Mouse (Mus musculus): ENCODE results near the gene Afap1l2. TPM values are rescaled to one million over a fixed set of nuclear protein-coding genes. Genes with fewer than 3 reads are reported as not detected.

The Afap1l2 gene
- total and polyA plus RNA-seq, 2 experiments from 2014 or later: 10.1 to 12.7 TPM

DNA sequence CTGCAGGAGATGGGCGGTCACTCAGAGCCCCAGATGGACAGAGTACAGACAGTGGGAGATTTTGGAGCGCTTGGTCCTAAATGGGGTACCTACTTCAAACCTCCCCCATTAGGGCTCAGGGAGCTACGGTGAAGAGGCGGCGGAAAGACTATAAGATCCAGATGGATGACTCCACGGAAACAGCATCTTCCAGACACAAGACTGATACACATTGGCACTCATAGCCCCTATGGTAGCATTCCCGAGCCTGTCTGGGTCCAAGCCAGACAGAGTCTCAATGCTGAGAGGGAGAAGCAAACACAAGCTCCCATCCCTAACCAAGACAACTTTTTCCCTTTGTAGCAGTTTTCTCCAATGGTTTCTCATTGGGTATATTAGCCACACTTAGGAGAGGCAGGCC is 57.2 kb downstream of the Afap1l2 start:
- H3K9ac ChIP-seq: no peak overlapping the region
- no peak overlapping the region for H3K27ac ChIP-seq (ENCODE audit: low read depth, low read length)
- H3K4me1 ChIP-seq (ENCODE audit: insufficient read depth): no peaks in the 10 kb centered on the region
- no peaks in the 10 kb centered on the region for H3K27me3 ChIP-seq (ENCODE audit: insufficient read depth, low read length)
- DNase-seq (peak; percentile 39), ATAC-seq (no peak)
- H3K4me3 ChIP-seq (ENCODE audit: low read depth, low read length): no peak overlapping the region
- no peak for TF ChIP-seq CTCF (IDR thresholded peaks at IDR 0.05; ENCODE audit: low read depth)
- 73% methylated on average over 7 of the region's 7 CpGs for WGBS
- no peaks in the 10 kb centered on the region for H3K9me3 ChIP-seq (ENCODE audit: low read length)
- no peaks in the 10 kb centered on the region for H3K36me3 ChIP-seq (ENCODE audit: insufficient read depth)
- H3K4me2 ChIP-seq (ENCODE audit: low read depth): no peak overlapping the region

DNA sequence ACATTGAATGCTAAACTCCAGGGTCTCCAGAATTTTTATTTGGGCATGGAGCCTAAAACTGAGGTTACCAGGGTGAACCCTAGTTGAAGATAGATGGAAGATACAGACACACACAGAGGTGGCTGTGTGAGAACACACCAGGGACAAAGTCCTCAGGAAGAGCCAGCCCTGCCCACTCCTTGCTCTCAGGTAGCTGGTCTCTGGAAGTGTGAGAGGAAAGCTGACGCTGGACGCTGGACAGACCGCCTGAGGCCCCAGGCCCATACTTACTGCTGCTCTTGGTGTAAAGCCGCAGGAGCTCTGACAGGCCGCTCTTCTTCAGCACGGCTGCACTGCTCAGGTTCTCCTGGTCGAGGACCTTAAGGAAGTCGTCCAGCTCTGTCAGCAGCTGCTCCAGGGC is 58.2 kb downstream of the Afap1l2 start:
- Histone ChIP-seq H3K4me2 (ENCODE audit: low read depth) (no peak overlapping the region), H3K36me3 (ENCODE audit: insufficient read depth) (no peaks in the 10 kb centered on the region), H3K4me1 (ENCODE audit: insufficient read depth) (no peaks in the 10 kb centered on the region), H3K27me3 (ENCODE audit: insufficient read depth, low read length) (no peaks in the 10 kb centered on the region), H3K9ac (no peak overlapping the region), H3K9me3 (ENCODE audit: low read length) (no peaks in the 10 kb centered on the region), H3K4me3 (ENCODE audit: low read depth, low read length) (no peak overlapping the region), H3K27ac (ENCODE audit: low read depth, low read length) (no peak overlapping the region)
- DNase-seq (no peak), ATAC-seq (no peak)
- TF ChIP-seq CTCF (IDR thresholded peaks at IDR 0.05; ENCODE audit: low read depth): no peak
- WGBS: 84% methylated on average over 8 of the region's 8 CpGs

DNA sequence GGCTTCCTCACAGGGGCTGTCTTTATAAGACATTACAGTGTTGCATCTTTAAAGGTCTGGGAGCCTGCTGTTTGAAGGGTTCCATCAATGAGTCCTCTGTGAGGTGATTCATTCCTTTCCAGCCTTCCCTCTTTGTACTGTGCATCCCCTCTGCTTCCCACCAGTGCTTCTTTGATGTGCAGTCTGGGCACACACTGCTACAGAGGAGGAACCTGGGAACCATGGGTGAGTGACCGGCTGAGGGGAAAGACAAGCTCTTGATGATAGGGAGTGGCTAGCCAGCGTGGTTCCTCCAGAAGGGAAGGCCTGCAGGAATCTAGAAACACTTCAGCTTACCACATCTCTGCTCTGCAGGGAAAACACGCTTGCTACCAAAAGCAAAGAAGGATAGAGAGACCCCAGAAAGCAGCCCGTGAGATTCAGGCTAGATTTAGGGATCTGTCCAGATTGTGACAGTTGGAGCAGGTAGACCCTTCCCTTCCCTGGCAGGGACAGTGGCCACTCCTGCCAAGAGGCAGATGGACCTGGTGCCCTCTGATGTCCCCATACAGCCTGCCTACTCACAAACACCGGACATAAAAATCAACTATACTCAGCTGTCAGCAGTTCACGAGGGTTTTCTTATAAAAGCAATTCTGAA is 59.9 kb downstream of the Afap1l2 start:
- no peak for TF ChIP-seq CTCF (IDR thresholded peaks at IDR 0.05; ENCODE audit: low read depth)
- H3K27ac ChIP-seq (ENCODE audit: low read depth, low read length): no peak overlapping the region
- peak; percentile 25; the same call in 1 of the 2 replicates for ATAC-seq
- H3K9me3 ChIP-seq (ENCODE audit: low read length): no peaks in the 10 kb centered on the region
- no peaks in the 10 kb centered on the region for H3K36me3 ChIP-seq (ENCODE audit: insufficient read depth)
- H3K9ac ChIP-seq: no peak overlapping the region
- H3K4me3 ChIP-seq (ENCODE audit: low read depth, low read length): no peak overlapping the region
- no peak overlapping the region for H3K4me2 ChIP-seq (ENCODE audit: low read depth)
- 63% methylated on average over 6 of the region's 6 CpGs for WGBS
- no peaks in the 10 kb centered on the region for H3K27me3 ChIP-seq (ENCODE audit: insufficient read depth, low read length)
- no peak for DNase-seq
- no peaks in the 10 kb centered on the region for H3K4me1 ChIP-seq (ENCODE audit: insufficient read depth)

DNA sequence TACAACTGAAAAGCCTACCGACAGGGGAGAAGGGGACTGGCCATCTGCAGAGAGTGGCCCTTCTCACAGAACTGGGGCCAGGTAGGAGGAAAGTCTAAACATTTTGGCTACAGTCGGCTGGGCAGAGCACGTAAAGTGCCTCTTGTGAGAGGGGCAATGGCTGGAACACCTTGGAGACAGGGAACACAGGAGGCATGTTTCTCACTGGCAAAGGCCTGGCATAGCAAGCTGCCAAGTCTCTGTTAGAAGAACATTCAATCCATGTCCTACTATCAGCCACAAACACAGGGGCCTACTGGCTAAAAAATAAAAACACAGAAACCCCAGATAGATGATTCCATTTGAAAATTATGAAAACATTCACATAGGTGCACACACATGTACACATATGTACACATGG is 61.3 kb downstream of the Afap1l2 start:
- Histone ChIP-seq H3K27ac (ENCODE audit: low read depth, low read length) (no peak overlapping the region), H3K27me3 (ENCODE audit: insufficient read depth, low read length) (no peaks in the 10 kb centered on the region), H3K9ac (no peak overlapping the region), H3K9me3 (ENCODE audit: low read length) (no peaks in the 10 kb centered on the region), H3K4me2 (ENCODE audit: low read depth) (no peak overlapping the region), H3K36me3 (ENCODE audit: insufficient read depth) (no peaks in the 10 kb centered on the region), H3K4me1 (ENCODE audit: insufficient read depth) (no peaks in the 10 kb centered on the region), H3K4me3 (ENCODE audit: low read depth, low read length) (no peak overlapping the region)
- no peak for TF ChIP-seq CTCF (IDR thresholded peaks at IDR 0.05; ENCODE audit: low read depth)
- ATAC-seq (no peak), DNase-seq (no peak)
- 85% methylated on average over 3 of the region's 3 CpGs for WGBS

DNA sequence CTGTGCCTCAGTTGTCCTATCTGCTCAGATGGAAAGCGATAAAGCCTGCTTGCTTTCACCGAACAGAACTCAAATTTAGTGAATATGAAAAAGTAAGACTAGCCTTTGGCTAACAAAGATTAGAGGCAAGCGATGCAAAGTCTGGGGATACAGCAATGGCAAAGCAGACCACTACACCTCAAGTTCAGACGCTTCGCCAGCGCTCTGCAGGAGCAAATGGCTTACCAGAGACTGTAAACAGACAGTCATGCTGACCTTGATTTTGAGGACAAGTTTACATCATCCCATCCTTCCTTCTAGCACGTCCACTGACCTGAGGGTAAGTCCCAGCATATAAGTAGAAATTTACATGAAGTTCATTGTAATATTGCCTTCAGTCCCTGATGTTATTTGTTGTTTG is 61.8 kb downstream of the Afap1l2 start:
- WGBS: 94% methylated on average over 7 of the region's 7 CpGs
- no peaks in the 10 kb centered on the region for H3K9me3 ChIP-seq (ENCODE audit: low read length)

DNA sequence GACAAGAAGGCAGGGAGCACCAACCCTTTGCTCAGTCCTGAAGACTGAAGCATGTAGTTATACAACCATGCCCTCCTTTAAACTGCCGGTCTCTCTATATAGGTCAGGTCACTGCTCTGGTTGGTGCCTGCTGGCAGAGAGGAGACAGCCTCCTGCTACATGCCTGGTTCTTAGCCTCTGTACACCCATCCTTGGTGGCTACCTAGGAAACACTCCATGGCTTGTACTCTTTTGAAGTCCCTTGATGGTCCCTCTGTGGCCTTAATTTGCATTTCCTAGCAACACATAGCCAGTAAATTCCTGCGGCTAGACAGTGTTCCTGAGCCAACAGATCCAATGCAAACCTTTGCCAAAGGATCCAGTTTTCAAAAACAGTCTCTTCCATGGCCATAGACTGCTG is 62.4 kb downstream of the Afap1l2 start:
- Histone ChIP-seq H3K9ac (no peak overlapping the region), H3K4me3 (ENCODE audit: low read depth, low read length) (no peak overlapping the region), H3K36me3 (ENCODE audit: insufficient read depth) (no peaks in the 10 kb centered on the region), H3K27ac (ENCODE audit: low read depth, low read length) (0 out of 2 replicates have a peak overlapping the region, but pooled peaks have one; percentile 29), H3K27me3 (ENCODE audit: insufficient read depth, low read length) (no peaks in the 10 kb centered on the region), H3K9me3 (ENCODE audit: low read length) (no peaks in the 10 kb centered on the region), H3K4me2 (ENCODE audit: low read depth) (no peak overlapping the region), H3K4me1 (ENCODE audit: insufficient read depth) (no peaks in the 10 kb centered on the region)
- no peak for DNase-seq
- TF ChIP-seq CTCF (IDR thresholded peaks at IDR 0.05; ENCODE audit: low read depth): no peak
- 73% methylated on average over 2 of the region's 2 CpGs for WGBS
- ATAC-seq: peak; percentile 34; the same call in 1 of the 2 replicates

More for the DNA sequence above, 61.8 kb downstream of the Afap1l2 start:
- ATAC-seq: no peak
- no peaks in the 10 kb centered on the region for H3K27me3 ChIP-seq (ENCODE audit: insufficient read depth, low read length)
- TF ChIP-seq CTCF (IDR thresholded peaks at IDR 0.05; ENCODE audit: low read depth): no peak
- no peak overlapping the region for H3K4me3 ChIP-seq (ENCODE audit: low read depth, low read length)
- H3K4me2 ChIP-seq (ENCODE audit: low read depth): no peak overlapping the region
- no peak for DNase-seq
- no peak overlapping the region for H3K9ac ChIP-seq
- H3K27ac ChIP-seq (ENCODE audit: low read depth, low read length): no peak overlapping the region
- no peaks in the 10 kb centered on the region for H3K36me3 ChIP-seq (ENCODE audit: insufficient read depth)
- H3K4me1 ChIP-seq (ENCODE audit: insufficient read depth): no peaks in the 10 kb centered on the region

DNA sequence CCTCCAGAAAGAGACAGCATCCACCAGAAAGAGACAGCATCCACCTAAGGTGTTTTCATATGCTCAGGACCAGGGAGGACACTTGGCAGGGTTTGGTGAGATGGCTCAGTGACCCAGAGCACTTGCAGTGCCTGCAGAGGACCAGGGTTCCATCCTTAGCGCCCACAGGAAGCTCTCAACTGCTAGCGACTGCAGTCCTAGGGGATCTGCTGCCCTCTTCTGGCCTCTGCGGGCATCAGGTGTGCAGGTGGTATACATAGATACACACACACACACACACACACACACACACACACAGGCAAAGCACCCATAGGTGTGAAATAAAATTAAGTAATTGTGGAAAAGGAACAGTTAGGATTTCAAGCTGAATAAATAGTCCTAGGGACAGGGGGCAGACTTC is 63.2 kb downstream of the Afap1l2 start:
- Histone ChIP-seq H3K36me3 (ENCODE audit: insufficient read depth) (no peaks in the 10 kb centered on the region), H3K9me3 (ENCODE audit: low read length) (no peaks in the 10 kb centered on the region), H3K27ac (ENCODE audit: low read depth, low read length) (no peak overlapping the region), H3K9ac (no peak overlapping the region), H3K4me3 (ENCODE audit: low read depth, low read length) (no peak overlapping the region), H3K27me3 (ENCODE audit: insufficient read depth, low read length) (no peaks in the 10 kb centered on the region), H3K4me2 (ENCODE audit: low read depth) (no peak overlapping the region), H3K4me1 (ENCODE audit: insufficient read depth) (no peaks in the 10 kb centered on the region)
- DNase-seq (no peak), ATAC-seq (no peak)
- WGBS: 90% methylated on average over 3 of the region's 3 CpGs
- no peak for TF ChIP-seq CTCF (IDR thresholded peaks at IDR 0.05; ENCODE audit: low read depth)

Measured in forebrain, postnatal 0 days (tissue).